Mouse (Mus musculus): ENCODE results near the gene Cd22.

GRCm38 (mm10) chr7:30840306-30840705 is 39.8 kb downstream of the Cd22 start:
- TF ChIP-seq POLR2A (IDR thresholded peaks at IDR 0.05; ENCODE audit: control insufficient read depth in 1 of 2, insufficient read depth in 1 of 2, low read depth in 1 of 2, low read length in 2 of 2, poor library complexity in 1 of 2) (no peak), MYB (IDR thresholded peaks at IDR 0.05; ENCODE audit: low read depth, low read length) (no peak), TAL1 (IDR thresholded peaks at IDR 0.05; ENCODE audit: low read length) (no peak), CTCF (IDR thresholded peaks at IDR 0.05 in 2 of 3, conservative IDR thresholded peaks at IDR 0.05 in 1 of 3; ENCODE audit: control insufficient read depth in 1 of 3, insufficient read depth in 1 of 3, low read depth in 2 of 3, low read length in 3 of 3, poor library complexity in 1 of 3, severe bottlenecking in 1 of 3) (no peak), USF2 (IDR thresholded peaks at IDR 0.05; ENCODE audit: borderline replicate concordance in 1 of 2, insufficient read depth in 1 of 2, low read depth in 1 of 2, low read length in 2 of 2) (no peak), EP300 (IDR thresholded peaks at IDR 0.05; ENCODE audit: low read depth in 1 of 2, low read length in 2 of 2) (peak; percentile 42 to 59), MAX (IDR thresholded peaks at IDR 0.05; ENCODE audit: low read length) (0 out of 2 replicates have a peak, but pooled peaks have one; percentile 41)

Measured in MEL (cell line).